Mouse (Mus musculus) ES-E14 (cell line): ENCODE measurements around the gene Fadd.

Experiments used
- CHD2 ChIP-seq: IDR thresholded peaks from 2 replicates; pipeline ENCODE4 v1.6.1; 2014; ENCODE audit warnings: mild to moderate bottlenecking, low read depth, low read length, inconsistent platforms
- HCFC1 ChIP-seq: IDR thresholded peaks from 2 replicates; pipeline ENCODE4 v1.6.1; 2012; ENCODE audit warnings: low read length, inconsistent platforms, borderline replicate concordance; ENCODE audit not compliant: insufficient read depth
- MAFK ChIP-seq: IDR thresholded peaks from 2 replicates; pipeline ENCODE4 v1.6.1; 2014; ENCODE audit warnings: mild to moderate bottlenecking, low read depth, low read length, inconsistent platforms; ENCODE audit not compliant: insufficient read depth
- ZC3H11A ChIP-seq: IDR thresholded peaks from 2 replicates; pipeline ENCODE4 v1.6.1; 2012; ENCODE audit warnings: low read depth, mild to moderate bottlenecking, inconsistent platforms, low read length, borderline replicate concordance

DNA sequence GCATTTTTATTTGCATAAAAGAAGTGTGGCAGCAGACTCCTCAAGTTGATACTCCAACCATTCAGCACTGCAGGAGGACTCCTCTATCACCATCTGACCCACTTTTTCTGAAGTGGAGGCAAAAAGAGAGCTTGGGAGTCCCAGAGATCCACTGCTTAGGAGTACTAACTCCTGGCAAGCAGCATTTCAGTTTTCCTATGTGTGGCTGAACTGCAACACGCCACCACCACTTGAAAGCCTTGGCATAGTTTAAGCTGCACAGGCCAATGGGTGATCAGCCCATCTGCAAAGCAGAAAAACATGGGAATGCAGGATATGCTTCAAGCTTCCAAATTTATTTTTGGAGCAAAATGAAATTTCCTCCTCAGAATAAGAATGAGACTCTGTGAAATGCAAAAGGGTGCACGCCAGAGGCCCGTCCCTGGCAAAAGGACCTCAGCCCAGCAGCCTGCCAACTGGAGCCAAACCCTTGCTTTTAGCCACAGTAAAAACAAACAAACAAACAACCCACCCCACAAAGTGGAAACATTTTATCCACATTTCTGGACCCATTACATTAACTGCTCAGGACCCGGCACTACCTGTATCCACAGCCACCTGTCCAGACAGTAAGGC, 44.1 kb downstream of the Fadd start:
- TF ChIP-seq ZC3H11A (no peak), HCFC1 (no peak), CHD2 (no peak), MAFK (no peak)
